Mouse (Mus musculus): ENCODE measurements around the gene Hmgcr. TPM values are rescaled to one million over a fixed set of nuclear protein-coding genes. Genes with fewer than 3 reads are reported as not detected.

Hmgcr gene
- 3.4 and 4.3 TPM in 2 replicates for polyA plus RNA-seq (2012; ENCODE audit: low replicate concordance)

DNA sequence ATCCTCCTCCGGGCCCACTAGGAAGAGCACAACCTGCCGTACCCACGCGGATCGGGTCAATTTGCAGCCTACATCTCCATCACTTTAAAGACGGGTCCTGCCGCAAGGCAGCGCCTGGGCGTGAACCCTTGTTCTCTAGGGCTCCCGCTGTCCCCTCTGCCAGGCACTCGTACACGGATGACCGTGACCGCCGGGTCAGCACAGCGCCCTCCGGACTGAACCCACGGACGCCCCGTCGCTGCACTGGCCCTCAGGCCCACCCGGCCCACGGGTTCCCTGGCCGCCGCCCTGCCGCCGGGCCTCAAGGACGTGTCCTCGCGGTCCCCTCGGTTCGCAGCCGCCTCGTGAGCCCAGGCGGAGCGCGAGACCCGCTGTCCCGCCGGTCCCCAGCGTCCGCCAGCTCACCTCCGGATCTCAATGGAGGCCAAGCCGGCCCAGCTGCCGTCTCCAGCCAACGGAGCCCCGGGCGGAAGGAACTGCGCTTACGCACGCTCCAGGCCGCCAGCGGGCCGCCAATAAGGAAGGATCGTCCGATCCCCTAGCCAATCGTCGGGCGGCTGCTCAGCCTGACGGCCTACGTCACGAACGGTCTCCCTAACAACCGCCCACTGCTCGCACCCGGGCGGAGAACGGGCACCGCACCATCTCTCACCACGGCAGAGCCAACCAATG is at the start of gene Hmgcr:
TSS of gene Hmgcr (minus strand) at position 531 of the 672 bp plus-strand sequence.

Other genes starting within 250 kb of the Hmgcr start
- not detected in 2 replicates for gene Ankdd1b, start 199.7 kb downstream of the Hmgcr start, polyA plus RNA-seq (2012; ENCODE audit: low replicate concordance)
- gene Gm17622, start 180.2 kb downstream of the Hmgcr start, polyA plus RNA-seq (2012; ENCODE audit: low replicate concordance), result not detected in 2 replicates
- gene Polk, start 128.4 kb downstream of the Hmgcr start, polyA plus RNA-seq (2012; ENCODE audit: low replicate concordance), result 0.42 and 0.76 TPM in 2 replicates
- gene Col4a3bp, start 128.3 kb downstream of the Hmgcr start, polyA plus RNA-seq (2012; ENCODE audit: low replicate concordance), result 15.0 and 56.1 TPM in 2 replicates
- gene Ankrd31, start 77.3 kb upstream of the Hmgcr start, polyA plus RNA-seq (2012; ENCODE audit: low replicate concordance), result not detected in 2 replicates

Data from hematopoietic multipotent progenitor cell, adult 10-12 weeks (in vitro differentiated cells).